Mouse (Mus musculus) spleen, postnatal 36 days (tissue): ENCODE measurements around the gene Dgkg.

ENCODE experiments used
- DNase-seq, 2 experiments: peaks; one replicate each; pipeline ENCODE4 v3.0.0; 2022; ENCODE audit warnings: low spot score in 2 of 2, mixed read lengths in 1 of 2

The Dgkg gene

GRCm38 (mm10) chr16:22645256-22645655 is 11.8 kb downstream of the Dgkg start:
- no peak for DNase-seq

- no peak for DNase-seq
These were observed 13.6 kb downstream of the Dgkg start for GRCm38 (mm10) chr16:22643460-22643859.

GRCm38 (mm10) chr16:22642953-22643352 is 14.1 kb downstream of the Dgkg start:
- no peak for DNase-seq

GRCm38 (mm10) chr16:22642054-22642453 is 15.0 kb downstream of the Dgkg start:
- no peak for DNase-seq

GRCm38 (mm10) chr16:22641588-22641987 is 15.4 kb downstream of the Dgkg start:
- DNase-seq = no peak

GRCm38 (mm10) chr16:22637311-22637710 is 19.7 kb downstream of the Dgkg start:
- DNase-seq = no peak

- DNase-seq = no peak
These were observed 21.3 kb downstream of the Dgkg start for GRCm38 (mm10) chr16:22635706-22636105.

- DNase-seq = no peak
These were observed 24.0 kb downstream of the Dgkg start for GRCm38 (mm10) chr16:22633063-22633462.

- no peak for DNase-seq
These were observed 26.7 kb downstream of the Dgkg start for GRCm38 (mm10) chr16:22630351-22630750.

GRCm38 (mm10) chr16:22629900-22630299 is 27.1 kb downstream of the Dgkg start:
- no peak for DNase-seq

GRCm38 (mm10) chr16:22625987-22626386 is 31.0 kb downstream of the Dgkg start:
- DNase-seq = no peak

GRCm38 (mm10) chr16:22625412-22625811 is 31.6 kb downstream of the Dgkg start:
- no peak for DNase-seq

- no peak for DNase-seq
These were observed 34.7 kb downstream of the Dgkg start for GRCm38 (mm10) chr16:22622286-22622685.

GRCm38 (mm10) chr16:22621299-22621920 is 35.6 kb downstream of the Dgkg start:
- DNase-seq = no peak

- DNase-seq = no peak
These were observed 38.5 kb downstream of the Dgkg start for GRCm38 (mm10) chr16:22618424-22619056.

GRCm38 (mm10) chr16:22615805-22616204 is 41.2 kb downstream of the Dgkg start:
- DNase-seq = no peak

GRCm38 (mm10) chr16:22613186-22614073 is 43.6 kb downstream of the Dgkg start:
- DNase-seq = no peak

GRCm38 (mm10) chr16:22608046-22608445 is 49.0 kb downstream of the Dgkg start:
- DNase-seq = no peak

GRCm38 (mm10) chr16:22606989-22607388 is 50.0 kb downstream of the Dgkg start:
- DNase-seq = no peak

- DNase-seq = no peak
These were observed 54.6 kb downstream of the Dgkg start for GRCm38 (mm10) chr16:22602399-22602798.

GRCm38 (mm10) chr16:22601756-22602155 is 55.3 kb downstream of the Dgkg start:
- no peak for DNase-seq

GRCm38 (mm10) chr16:22600108-22600699 is 56.8 kb downstream of the Dgkg start:
- no peak for DNase-seq
